Mouse (Mus musculus): Measurements from ENCODE around the gene Ugt1a7c.

DNA sequence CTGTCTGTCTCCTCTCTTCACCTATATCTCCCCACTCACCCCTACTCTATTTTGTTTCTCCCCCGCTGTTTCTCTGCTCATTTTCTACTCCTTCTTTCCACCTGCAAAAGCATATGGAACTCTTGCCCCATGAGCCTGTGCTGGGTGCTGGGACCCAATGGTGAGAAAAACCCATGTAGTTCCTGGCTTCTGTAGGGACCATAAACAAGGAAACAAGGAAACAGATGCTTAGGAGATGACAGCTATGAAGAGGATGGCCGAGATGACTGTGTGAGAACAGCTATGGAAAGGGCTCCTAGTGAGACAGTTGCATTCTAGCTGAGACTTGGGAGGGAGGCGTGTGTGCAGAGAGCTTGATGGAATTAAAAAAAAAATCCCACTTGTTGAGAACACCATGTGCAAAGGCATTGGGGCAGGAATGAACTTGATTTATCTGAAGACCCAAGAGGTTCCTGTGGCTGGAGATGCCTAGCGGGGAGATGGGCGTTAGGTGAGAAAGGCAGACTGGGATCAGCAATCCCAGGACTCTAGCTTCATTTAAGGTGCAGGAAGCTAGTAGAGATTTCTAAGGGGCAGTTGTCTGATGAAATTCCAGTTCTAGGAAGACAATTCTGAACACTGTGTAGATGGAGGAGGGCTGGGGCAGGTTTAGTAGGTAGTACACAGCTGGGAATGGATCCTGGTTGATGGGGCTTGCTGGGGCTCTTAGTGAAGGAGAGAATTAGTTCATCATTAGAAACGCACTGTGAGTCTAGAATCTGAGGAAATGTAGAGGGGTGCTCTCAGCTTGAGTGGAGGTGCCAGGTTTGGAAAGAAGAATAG lies 136.3 kb downstream of the Ugt1a7c start:
- TF ChIP-seq POLR2A (IDR thresholded peaks at IDR 0.05; ENCODE audit: borderline replicate concordance, control insufficient read depth, low read depth, low read length) (no peak), CTCF (IDR thresholded peaks at IDR 0.05; ENCODE audit: control insufficient read depth, insufficient read depth, low read length) (no peak)
